Mouse (Mus musculus) spleen, adult 2 months (tissue): ENCODE results near the gene Cep57l1.

ENCODE experiments used
- CTCF ChIP-seq: fragments of 200-500 bp; IDR thresholded peaks from 2 replicates; pipeline ENCODE4 v1.5.1; 2011; ENCODE audit warnings: mild to moderate bottlenecking, inconsistent platforms; ENCODE audit not compliant: insufficient read depth, insufficient read length, insufficient replicate concordance; ENCODE audit errors: extremely low read depth
- POLR2A ChIP-seq: fragments of 200-500 bp; IDR thresholded peaks from 2 replicates; pipeline ENCODE4 v1.6.1; 2011; ENCODE audit warnings: low read depth, low read length, inconsistent platforms

- TF ChIP-seq CTCF (no peak), POLR2A (no peak)
Measured at GRCm38 (mm10) chr10:41803467-41803866, 6.2 kb downstream of the Cep57l1 start.
